Mouse (Mus musculus): ENCODE measurements around the gene Hcfc1. TPM values are rescaled to one million over a fixed set of nuclear protein-coding genes. Genes with fewer than 3 reads are reported as not detected.
A peak's percentile ranks its signal among the peaks of the same experiment; 100 is the strongest.

The Hcfc1 gene
- polyA plus RNA-seq (2012; rRNA removed) (71.7 and 93.7 TPM in 2 replicates), polyA plus RNA-seq (2014; fragmentation: Nextera tagmentation; extraction: Ambion mirVana) (65.3 and 71.2 TPM in 2 replicates)

GRCm38 (mm10) chrX:73966248-73967176 lies at the start of gene Hcfc1:
Hcfc1 (minus strand) TSS chrX:73966357.
- no peaks in the 10 kb centered on the region for H3K36me3 ChIP-seq (ENCODE audit: control insufficient read depth, insufficient read depth, low read length)
- H3K27me3 ChIP-seq (ENCODE audit: control insufficient read depth, insufficient read depth, low read length): no peaks in the 10 kb centered on the region
- peak within 1 kb of the TSS; percentile 76 for H3K9ac ChIP-seq (ENCODE audit: low read depth, low read length, severe bottlenecking)
- peak within 1 kb of the TSS; percentile 64 for H3K4me2 ChIP-seq (replicated peaks; ENCODE audit: low read depth, low read length, severe bottlenecking)
- H3K4me3 ChIP-seq (replicated peaks; ENCODE audit: low read length): peak within 1 kb of the TSS; percentile 62
- H3K4me1 ChIP-seq (ENCODE audit: control insufficient read depth, insufficient read depth, low read length): peaks cover 6% of the 10 kb centered on the region
- H3K9me3 ChIP-seq (ENCODE audit: control insufficient read depth, low read length): no peaks in the 10 kb centered on the region
- whole genome bisulfite sequencing: 19% methylated on average over 56 of the region's 58 CpGs
- H3K27ac ChIP-seq (replicated peaks; ENCODE audit: low read depth, low read length): peak within 1 kb of the TSS; percentile 99
- TF ChIP-seq POLR2A (IDR thresholded peaks at IDR 0.05; ENCODE audit: borderline replicate concordance, extremely low read depth, insufficient read depth, insufficient read length): peak; percentile 77; the same call in 1 of the 2 replicates
- DNase-seq (ENCODE audit: low spot score) (peak; percentile 86), ATAC-seq (ENCODE audit: low FRiP score, low read depth) (peak; percentile 82)

- DNase-seq (ENCODE audit: low spot score): no peak
- Histone ChIP-seq H3K36me3 (ENCODE audit: control insufficient read depth, insufficient read depth, low read length) (peaks cover 5% of the 10 kb centered on the region; the same call in 1 of the 2 replicates), H3K9me3 (ENCODE audit: control insufficient read depth, low read length) (no peaks in the 10 kb centered on the region), H3K9ac (ENCODE audit: low read depth, low read length, severe bottlenecking) (no peak overlapping the region), H3K4me1 (ENCODE audit: control insufficient read depth, insufficient read depth, low read length) (no peaks in the 10 kb centered on the region), H3K27ac (replicated peaks; ENCODE audit: low read depth, low read length) (no peak overlapping the region), H3K4me2 (replicated peaks; ENCODE audit: low read depth, low read length, severe bottlenecking) (no peak overlapping the region), H3K27me3 (ENCODE audit: control insufficient read depth, insufficient read depth, low read length) (no peaks in the 10 kb centered on the region), H3K4me3 (replicated peaks; ENCODE audit: low read length) (no peak overlapping the region)
- 76% methylated on average over 1 of the region's 1 CpGs for WGBS
- no peak for TF ChIP-seq POLR2A (IDR thresholded peaks at IDR 0.05; ENCODE audit: borderline replicate concordance, extremely low read depth, insufficient read depth, insufficient read length)
- ATAC-seq (ENCODE audit: low FRiP score, low read depth): no peak
These were observed 48.4 kb upstream of the Hcfc1 start for GRCm38 (mm10) chrX:74014597-74014996.

GRCm38 (mm10) chrX:74008063-74008462 lies 41.9 kb upstream of the Hcfc1 start:
- 49% methylated on average over 8 of the region's 8 CpGs for WGBS
- ATAC-seq (ENCODE audit: low FRiP score, low read depth) (no peak), DNase-seq (ENCODE audit: low spot score) (no peak)
- H3K36me3 ChIP-seq (ENCODE audit: control insufficient read depth, insufficient read depth, low read length): no peaks in the 10 kb centered on the region
- H3K4me2 ChIP-seq (replicated peaks; ENCODE audit: low read depth, low read length, severe bottlenecking): no peak overlapping the region
- no peak overlapping the region for H3K4me3 ChIP-seq (replicated peaks; ENCODE audit: low read length)
- no peaks in the 10 kb centered on the region for H3K9me3 ChIP-seq (ENCODE audit: control insufficient read depth, low read length)
- H3K27me3 ChIP-seq (ENCODE audit: control insufficient read depth, insufficient read depth, low read length): no peaks in the 10 kb centered on the region
- TF ChIP-seq POLR2A (IDR thresholded peaks at IDR 0.05; ENCODE audit: borderline replicate concordance, extremely low read depth, insufficient read depth, insufficient read length): no peak
- no peak overlapping the region for H3K27ac ChIP-seq (replicated peaks; ENCODE audit: low read depth, low read length)
- H3K9ac ChIP-seq (ENCODE audit: low read depth, low read length, severe bottlenecking): no peak overlapping the region
- no peaks in the 10 kb centered on the region for H3K4me1 ChIP-seq (ENCODE audit: control insufficient read depth, insufficient read depth, low read length)

- no peak for TF ChIP-seq POLR2A (IDR thresholded peaks at IDR 0.05; ENCODE audit: borderline replicate concordance, extremely low read depth, insufficient read depth, insufficient read length)
- H3K27ac ChIP-seq (replicated peaks; ENCODE audit: low read depth, low read length): no peak overlapping the region
- no peaks in the 10 kb centered on the region for H3K9me3 ChIP-seq (ENCODE audit: control insufficient read depth, low read length)
- no peaks in the 10 kb centered on the region for H3K27me3 ChIP-seq (ENCODE audit: control insufficient read depth, insufficient read depth, low read length)
- no peak for ATAC-seq (ENCODE audit: low FRiP score, low read depth)
- no peak for DNase-seq (ENCODE audit: low spot score)
- no peaks in the 10 kb centered on the region for H3K4me1 ChIP-seq (ENCODE audit: control insufficient read depth, insufficient read depth, low read length)
- no peak overlapping the region for H3K9ac ChIP-seq (ENCODE audit: low read depth, low read length, severe bottlenecking)
- WGBS: 88% methylated on average over 21 of the region's 21 CpGs
- H3K4me2 ChIP-seq (replicated peaks; ENCODE audit: low read depth, low read length, severe bottlenecking): no peak overlapping the region
- H3K4me3 ChIP-seq (replicated peaks; ENCODE audit: low read length): no peak overlapping the region
- H3K36me3 ChIP-seq (ENCODE audit: control insufficient read depth, insufficient read depth, low read length): no peaks in the 10 kb centered on the region
These were observed 40.2 kb upstream of the Hcfc1 start for GRCm38 (mm10) chrX:74006401-74006800.

- Histone ChIP-seq H3K36me3 (ENCODE audit: control insufficient read depth, insufficient read depth, low read length) (no peaks in the 10 kb centered on the region), H3K4me1 (ENCODE audit: control insufficient read depth, insufficient read depth, low read length) (no peaks in the 10 kb centered on the region), H3K4me2 (replicated peaks; ENCODE audit: low read depth, low read length, severe bottlenecking) (no peak overlapping the region), H3K9me3 (ENCODE audit: control insufficient read depth, low read length) (no peaks in the 10 kb centered on the region), H3K9ac (ENCODE audit: low read depth, low read length, severe bottlenecking) (no peak overlapping the region), H3K4me3 (replicated peaks; ENCODE audit: low read length) (no peak overlapping the region), H3K27me3 (ENCODE audit: control insufficient read depth, insufficient read depth, low read length) (no peaks in the 10 kb centered on the region), H3K27ac (replicated peaks; ENCODE audit: low read depth, low read length) (no peak overlapping the region)
- 59% methylated on average over 2 of the region's 2 CpGs for WGBS
- DNase-seq (ENCODE audit: low spot score) (no peak), ATAC-seq (ENCODE audit: low FRiP score, low read depth) (no peak)
- no peak for TF ChIP-seq POLR2A (IDR thresholded peaks at IDR 0.05; ENCODE audit: borderline replicate concordance, extremely low read depth, insufficient read depth, insufficient read length)
These were observed 37.5 kb upstream of the Hcfc1 start for GRCm38 (mm10) chrX:74003644-74004043.
